Comparison of ENCODE assay signal across 27 mouse cellular contexts in the genomic region with DNA sequence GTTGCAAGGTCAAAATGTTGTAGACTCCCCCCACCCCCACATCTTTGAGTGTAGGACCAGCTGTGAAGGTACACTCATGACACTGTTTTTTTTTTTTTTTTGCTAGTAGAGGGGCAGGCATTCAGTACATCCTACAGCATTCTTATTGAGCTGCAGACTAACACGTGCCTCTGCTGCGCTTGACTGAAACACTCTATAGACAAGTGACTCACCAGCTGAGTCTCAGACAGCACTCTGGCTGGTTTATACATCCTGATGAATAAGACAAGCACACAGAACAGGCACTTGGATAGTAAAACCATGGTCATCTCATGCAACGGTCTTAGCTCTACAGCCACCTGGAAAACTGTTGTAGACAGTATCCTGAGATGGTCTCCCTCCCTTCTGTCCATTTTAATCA.
"Had no signal": no experiment of that assay in that cellular context is flagged by ENCODE, and none has a peak within 500 bp of the region (broad histone marks: within the 10 kb centered on the region; RNA-seq: fewer than 3 reads in every experiment).

No protein-coding gene starts in this region.

- H3K9ac ChIP-seq: heart, embryonic 12.5 days; hindbrain, embryonic 12.5 days; hindbrain, embryonic 14.5 days; intestine, embryonic 15.5 days; kidney, embryonic 15.5 days; limb, embryonic 13.5 days; limb, embryonic 15.5 days; liver, embryonic 12.5 days; liver, embryonic 14.5 days had no signal

- H3K4me1 ChIP-seq: liver, embryonic 12.5 days had no signal

- H3K36me3 ChIP-seq: liver, embryonic 12.5 days had no signal

- H3K9me3 ChIP-seq: heart, embryonic 10.5 days; heart, embryonic 12.5 days; hindbrain, embryonic 10.5 days; hindbrain, embryonic 12.5 days; intestine, embryonic 15.5 days; kidney, embryonic 15.5 days; limb, embryonic 13.5 days; limb, embryonic 15.5 days; liver, embryonic 12.5 days had no signal

- H3K4me2 ChIP-seq: heart, embryonic 12.5 days; hindbrain, embryonic 12.5 days; hindbrain, embryonic 14.5 days; intestine, embryonic 15.5 days; kidney, embryonic 15.5 days; limb, embryonic 13.5 days; limb, embryonic 15.5 days; liver, embryonic 12.5 days had no signal

- H3K27me3 ChIP-seq: heart, embryonic 12.5 days; hindbrain, embryonic 12.5 days; intestine, embryonic 15.5 days; kidney, embryonic 15.5 days; limb, embryonic 13.5 days; limb, embryonic 15.5 days; liver, embryonic 12.5 days had no signal

- H3K4me3 ChIP-seq: heart, embryonic 10.5 days; heart, embryonic 12.5 days; hindbrain, embryonic 10.5 days; hindbrain, embryonic 12.5 days; intestine, embryonic 15.5 days; kidney, embryonic 15.5 days; limb, embryonic 13.5 days; limb, embryonic 15.5 days; liver, embryonic 12.5 days had no signal

- DNase-seq: gastrocnemius, postnatal 10 days; gastrocnemius, postnatal 25 days; heart, adult 18-20 months; heart, postnatal 10 days; heart, postnatal 4 days; kidney, adult 18-20 months; kidney, adult 8-10 months; kidney, postnatal 14 days; kidney, postnatal 36 days; layer of hippocampus, adult 9-11 months; layer of hippocampus, postnatal 36 days; left cerebral cortex, postnatal 4 days had no signal

- ATAC-seq: hindbrain, embryonic 16.5 days; inflammation-experienced regulatory T-cells, adult 6 months; intestine, embryonic 15.5 days; intestine, postnatal 0 days; liver, embryonic 12.5 days had no signal

- H3K27ac ChIP-seq: heart, embryonic 10.5 days; hindbrain, embryonic 10.5 days; hindbrain, embryonic 12.5 days; hindbrain, embryonic 14.5 days; intestine, embryonic 15.5 days; kidney, embryonic 15.5 days; kidney, postnatal 0 days; limb, embryonic 13.5 days; limb, embryonic 15.5 days; liver, embryonic 12.5 days; liver, embryonic 14.5 days had no signal
